Mouse (Mus musculus) limb, embryonic 10.5 days (tissue): Measurements from ENCODE around the gene Vmn1r168. TPM values are rescaled to one million over a fixed set of nuclear protein-coding genes. Genes with fewer than 3 reads are reported as not detected.
"Not testable (repeated sequence)": the region's sequence is repeated elsewhere in the genome, so short reads cannot be mapped to it uniquely, and the experiment has no call there.

Experiments
- DNase-seq: peaks from one replicate; pipeline ENCODE4 v3.0.0-alpha.2; 2017; ENCODE audit warnings: low spot score
- H3K27ac ChIP-seq: fragments of 300-500 bp; sonication (generic); 2 replicates; pipeline ENCODE4 v1.5.1; 2016; ENCODE audit warnings: mild to moderate bottlenecking
- H3K27me3 ChIP-seq: fragments of 300-500 bp; sonication (generic); 2 replicates; pipeline ENCODE4 v1.6.1; 2016; ENCODE audit warnings: low read depth, mild to moderate bottlenecking; ENCODE audit not compliant: poor library complexity, severe bottlenecking
- H3K36me3 ChIP-seq: fragments of 300-500 bp; sonication (generic); 2 replicates; pipeline ENCODE4 v1.6.1; 2016; ENCODE audit warnings: mild to moderate bottlenecking, moderate library complexity
- H3K4me1 ChIP-seq: fragments of 300-500 bp; sonication (generic); 2 replicates; pipeline ENCODE4 v1.6.1; 2016
- H3K4me3 ChIP-seq: fragments of 300-500 bp; sonication (generic); 2 replicates; pipeline ENCODE4 v1.5.1; 2016; ENCODE audit warnings: mild to moderate bottlenecking, moderate library complexity
- H3K9me3 ChIP-seq: fragments of 300-500 bp; sonication (generic); replicated peaks from 2 replicates; pipeline ENCODE4 v1.6.1; 2016; ENCODE audit warnings: mild to moderate bottlenecking
- WGBS: fragments of 180-500 bp; shearing (Covaris S2); methylation state at CpG from one replicate; pipeline ENCODE4 v1.1.7; 2016; 5-methylcytosine and 5-hydroxymethylcytosine counted together
- polyA plus RNA-seq: library from polyadenylated mRNA; unstranded; fragments of >200 nt; fragmentation: Nextera tagmentation; extraction: Ambion mirVana; gene quantifications from 2 replicates; pipeline ENCODE4 v1.2.1, GENCODE M21; 2016

The Vmn1r168 gene
- not detected in 2 replicates for polyA plus RNA-seq

DNA sequence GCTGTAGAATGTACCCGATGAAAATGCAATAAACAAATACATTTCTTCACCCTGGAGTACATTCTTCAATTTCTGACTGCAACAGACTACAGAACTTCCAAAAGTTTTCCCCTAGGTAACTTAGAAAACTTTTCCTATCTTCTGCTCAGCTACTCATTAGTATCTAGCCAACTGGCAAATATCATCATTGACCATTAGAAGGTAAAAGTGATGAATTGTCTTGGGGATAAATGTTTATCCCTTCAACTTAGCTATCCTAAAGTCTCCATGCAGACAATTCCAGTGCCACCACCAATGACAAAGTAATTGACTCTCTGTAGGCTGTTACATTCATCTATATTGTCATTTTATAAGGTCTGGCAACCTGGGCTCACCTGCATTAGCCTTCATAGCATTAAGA lies at the start of gene Vmn1r168:
Gene Vmn1r168, plus strand, starts transcription at position 301 of the 400 bp plus-strand sequence.
- not testable (repeated sequence) for H3K4me1 ChIP-seq, H3K36me3 ChIP-seq, H3K4me3 ChIP-seq, H3K27me3 ChIP-seq, H3K27ac ChIP-seq, H3K9me3 ChIP-seq, DNase-seq
- WGBS, result no CpG with 5 or more reads among the region's 1 CpGs

DNA sequence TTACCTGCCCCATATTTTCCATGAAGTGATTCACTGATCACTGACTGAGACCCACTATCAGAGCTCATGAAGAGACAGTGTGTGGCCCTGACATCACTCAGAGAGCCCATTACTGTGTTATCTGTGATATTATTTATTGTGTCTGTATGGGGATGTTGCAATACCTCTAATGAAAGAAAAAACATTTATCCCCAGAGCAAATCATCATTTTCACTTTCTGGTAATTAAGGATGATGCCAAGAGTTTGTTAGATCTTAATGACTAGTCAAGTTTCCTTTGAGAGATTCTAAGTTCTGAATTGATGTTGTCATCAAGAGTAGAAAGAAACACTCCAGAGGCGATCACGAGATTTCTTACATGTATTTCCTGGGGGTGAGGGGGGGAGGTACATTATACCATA lies 32.4 kb upstream of the Vmn1r168 start, which contains the start of gene Vmn1r167:
Gene Vmn1r167, minus strand, starts transcription at position 101 of the 400 bp plus-strand sequence.
- not testable (repeated sequence) for H3K27ac ChIP-seq, H3K27me3 ChIP-seq, H3K4me1 ChIP-seq, DNase-seq, H3K36me3 ChIP-seq, H3K4me3 ChIP-seq, H3K9me3 ChIP-seq
- WGBS, result 90% methylated on average over 2 of the region's 2 CpGs

DNA sequence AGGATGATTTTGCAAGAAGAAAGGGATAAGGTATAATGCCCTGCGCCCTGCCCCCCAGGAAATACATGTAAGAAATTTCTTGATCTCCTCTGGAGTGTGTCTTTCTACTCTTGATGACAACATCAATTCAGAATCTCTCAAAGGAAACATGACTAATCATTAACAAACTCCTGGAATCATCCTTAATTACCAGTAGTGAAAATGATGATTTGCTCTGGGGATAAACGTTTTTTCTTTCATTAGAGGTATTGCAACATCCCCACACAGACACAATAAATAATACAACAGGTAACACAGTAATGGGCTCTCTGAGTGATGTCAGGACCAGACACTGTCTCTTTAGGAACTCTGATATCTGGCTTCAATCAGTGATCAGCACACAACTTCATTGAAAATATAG lies 35.7 kb downstream of the Vmn1r168 start, which contains the start of gene Vmn1r169:
Gene Vmn1r169, plus strand, starts transcription at position 301 of the 400 bp plus-strand sequence.
- not testable (repeated sequence) for H3K36me3 ChIP-seq, H3K27ac ChIP-seq, DNase-seq, H3K4me3 ChIP-seq, H3K9me3 ChIP-seq, H3K4me1 ChIP-seq, H3K27me3 ChIP-seq
- 68% methylated on average over 1 of the region's 2 CpGs for WGBS

Other genes with a start within 250 kb of the Vmn1r168 start
- gene Nlrp4e, start 238.5 kb upstream of the Vmn1r168 start, polyA plus RNA-seq, result not detected in 2 replicates
- gene Nlrp5, start 153.8 kb upstream of the Vmn1r168 start, polyA plus RNA-seq, result not detected in 2 replicates
- not detected in 2 replicates for gene Vmn1r167, start 32.5 kb upstream of the Vmn1r168 start, polyA plus RNA-seq
- gene Vmn1r169, start 35.8 kb downstream of the Vmn1r168 start, polyA plus RNA-seq, result not detected in 2 replicates
- gene Vmn1r170, start 66.4 kb downstream of the Vmn1r168 start, polyA plus RNA-seq, result not detected in 2 replicates
- not detected in 2 replicates for gene Vmn1r171, start 91.0 kb downstream of the Vmn1r168 start, polyA plus RNA-seq
- not detected in 2 replicates for gene Vmn1r172, start 118.6 kb downstream of the Vmn1r168 start, polyA plus RNA-seq
- gene Vmn1r173, start 161.0 kb downstream of the Vmn1r168 start, polyA plus RNA-seq, result not detected in 2 replicates
- gene Vmn1r174, start 212.5 kb downstream of the Vmn1r168 start, polyA plus RNA-seq, result not detected in 2 replicates